Mouse (Mus musculus): ENCODE data around the gene Notch3.

Gene Notch3

GRCm38 (mm10) chr17:32097676-32098075 is 69.0 kb downstream of the Notch3 start:
- DNase-seq (ENCODE audit: low spot score in 2 of 2) = no peak

- DNase-seq (ENCODE audit: low spot score in 2 of 2) = no peak
Measured at GRCm38 (mm10) chr17:32092895-32093294, 73.8 kb downstream of the Notch3 start.

- no peak for DNase-seq (ENCODE audit: low spot score in 2 of 2)
Measured at GRCm38 (mm10) chr17:32092241-32092619, 74.4 kb downstream of the Notch3 start.

- peak; percentile 59 to 64 for DNase-seq (ENCODE audit: low spot score in 2 of 2)
Measured at GRCm38 (mm10) chr17:32091364-32092240, 75.0 kb downstream of the Notch3 start.

GRCm38 (mm10) chr17:32091032-32091363 is 75.7 kb downstream of the Notch3 start:
- no peak for DNase-seq (ENCODE audit: low spot score in 2 of 2)

- no peak for DNase-seq (ENCODE audit: low spot score in 2 of 2)
Measured at GRCm38 (mm10) chr17:32087069-32087468, 79.6 kb downstream of the Notch3 start.

- no peak for DNase-seq (ENCODE audit: low spot score in 2 of 2)
Measured at GRCm38 (mm10) chr17:32083351-32083750, 83.3 kb downstream of the Notch3 start.

- DNase-seq (ENCODE audit: low spot score in 2 of 2) = peak in 1 of 2 experiments; percentile 35
Measured at GRCm38 (mm10) chr17:32075164-32075563, 91.5 kb downstream of the Notch3 start.

- no peak for DNase-seq (ENCODE audit: low spot score in 2 of 2)
Measured at GRCm38 (mm10) chr17:32074658-32075057, 92.0 kb downstream of the Notch3 start.

- peak; percentile 72 to 93 for DNase-seq (ENCODE audit: low spot score in 2 of 2)
Measured at GRCm38 (mm10) chr17:32073359-32073758, 93.3 kb downstream of the Notch3 start.

All from urinary bladder, adult 18-20 months (tissue).